Mouse (Mus musculus): ENCODE measurements at regions not wholly inside any gene's neighbourhood (a gene's known extent, or its start where the extent isn't known, plus 50 kb on each side); places are given as distances from the start of the nearest gene placed in this dataset.

GRCm38 (mm10) chr4:38953633-38954032 lies 496.5 kb upstream of the 1700009N14Rik start:
- TF ChIP-seq CTCF (IDR thresholded peaks at IDR 0.05): no peak
- Histone ChIP-seq H3K9me3 (ENCODE audit: low read length) (no peaks in the 10 kb centered on the region), H3K27me3 (ENCODE audit: insufficient read depth, low read length) (no peaks in the 10 kb centered on the region), H3K4me1 (ENCODE audit: insufficient read depth, low read length) (no peaks in the 10 kb centered on the region), H3K9ac (replicated peaks; ENCODE audit: low read length, poor library complexity, severe bottlenecking) (no peak overlapping the region), H3K4me2 (ENCODE audit: low read depth, low read length, poor library complexity, severe bottlenecking) (no peak overlapping the region), H3K4me3 (ENCODE audit: low read depth, low read length) (no peak overlapping the region), H3K36me3 (ENCODE audit: insufficient read depth, low read length) (no peaks in the 10 kb centered on the region), H3K27ac (ENCODE audit: low read depth, low read length) (no peak overlapping the region)
- no peak for DNase-seq (ENCODE audit: low spot score)
- no peak for ATAC-seq (ENCODE audit: low FRiP score)
- 39% methylated on average over 1 of the region's 1 CpGs for WGBS

- no peak for TF ChIP-seq CTCF (IDR thresholded peaks at IDR 0.05)
- H3K4me1 ChIP-seq (ENCODE audit: insufficient read depth, low read length): no peaks in the 10 kb centered on the region
- H3K4me2 ChIP-seq (ENCODE audit: low read depth, low read length, poor library complexity, severe bottlenecking): no peak overlapping the region
- DNase-seq (ENCODE audit: low spot score) (peak; percentile 30), ATAC-seq (ENCODE audit: low FRiP score) (no peak)
- H3K9me3 ChIP-seq (ENCODE audit: low read length): no peaks in the 10 kb centered on the region
- H3K4me3 ChIP-seq (ENCODE audit: low read depth, low read length): no peak overlapping the region
- no peak overlapping the region for H3K27ac ChIP-seq (ENCODE audit: low read depth, low read length)
- H3K36me3 ChIP-seq (ENCODE audit: insufficient read depth, low read length): no peaks in the 10 kb centered on the region
- H3K9ac ChIP-seq (replicated peaks; ENCODE audit: low read length, poor library complexity, severe bottlenecking): no peak overlapping the region
- H3K27me3 ChIP-seq (ENCODE audit: insufficient read depth, low read length): no peaks in the 10 kb centered on the region
- 80% methylated on average over 1 of the region's 1 CpGs for WGBS
Measured at GRCm38 (mm10) chr4:38995161-38995560, 454.9 kb upstream of the 1700009N14Rik start.

Data from midbrain, postnatal 0 days (tissue).